Mouse (Mus musculus) embryonic fibroblast, embryonic 13.5 days (primary cell): Measurements from ENCODE around the gene Man1a2.

Experiments used
- CTCF ChIP-seq: IDR thresholded peaks from 2 replicates; pipeline ENCODE4 v1.5.1; 2011; ENCODE audit warnings: mild to moderate bottlenecking, control low read depth, low read length, moderate library complexity, borderline replicate concordance; ENCODE audit not compliant: insufficient read depth
- POLR2A ChIP-seq: IDR thresholded peaks from 2 replicates; pipeline ENCODE4 v1.6.1; 2011; ENCODE audit warnings: low read depth, mild to moderate bottlenecking, control low read depth, low read length, moderate library complexity

DNA sequence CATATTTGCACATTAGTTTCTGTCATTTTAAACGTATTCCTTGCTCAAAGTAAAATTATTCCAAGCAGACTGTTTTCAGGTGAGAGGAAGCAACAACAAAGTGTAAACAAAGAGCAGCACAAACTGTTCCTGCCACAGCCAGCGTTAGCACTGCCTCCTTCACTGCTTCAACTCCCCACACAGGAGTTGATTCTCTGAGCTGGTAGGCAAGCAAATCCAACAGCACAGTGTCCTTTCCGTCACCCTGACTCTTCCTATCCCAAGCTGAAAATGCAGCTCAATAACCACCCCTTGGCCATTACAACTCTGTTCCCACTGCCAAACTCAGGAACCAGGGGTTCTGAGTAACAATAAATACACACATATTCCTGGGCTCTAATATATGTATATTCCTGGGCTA lies 2.5 kb downstream of the Man1a2 start:
- TF ChIP-seq CTCF = no peak
- TF ChIP-seq POLR2A = no peak
